Mouse (Mus musculus) B cell, adult 2 months (primary cell): ENCODE results near the gene Gnao1.

Source experiments
- DNase-seq, 2 experiments: peaks; one replicate each; pipeline ENCODE4 v3.0.0; 2022

Gene Gnao1

GRCm38 (mm10) chr8:93952511-93952910 lies 142.7 kb downstream of the Gnao1 start:
- no peak for DNase-seq

GRCm38 (mm10) chr8:93958402-93958801 lies 148.6 kb downstream of the Gnao1 start:
- no peak for DNase-seq

DNA sequence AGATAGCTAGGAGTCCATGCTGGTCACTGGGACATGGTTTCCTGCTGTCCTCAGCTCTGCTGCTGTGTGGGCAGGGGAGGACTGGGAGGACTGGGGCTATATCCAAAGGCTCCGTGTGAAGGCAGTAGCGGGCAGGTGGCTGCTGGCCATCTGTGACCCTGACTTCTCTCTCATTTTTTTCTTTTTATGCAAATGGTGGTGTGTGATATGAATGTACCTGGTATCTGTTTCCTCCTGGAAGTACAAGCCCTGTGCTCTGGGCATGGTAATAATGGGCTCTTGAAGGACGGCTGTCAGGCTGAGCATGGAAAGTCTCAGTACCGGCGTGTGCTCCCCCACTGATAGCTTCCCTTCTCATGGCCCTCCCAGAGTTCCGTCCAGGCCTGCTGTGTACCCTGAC lies 151.1 kb downstream of the Gnao1 start:
- no peak for DNase-seq

GRCm38 (mm10) chr8:93968293-93968692 lies 158.5 kb downstream of the Gnao1 start:
- DNase-seq = no peak

GRCm38 (mm10) chr8:93969626-93970340 lies 160.0 kb downstream of the Gnao1 start:
- no peak for DNase-seq

GRCm38 (mm10) chr8:93971451-93971850 lies 161.7 kb downstream of the Gnao1 start:
- DNase-seq = no peak

DNA sequence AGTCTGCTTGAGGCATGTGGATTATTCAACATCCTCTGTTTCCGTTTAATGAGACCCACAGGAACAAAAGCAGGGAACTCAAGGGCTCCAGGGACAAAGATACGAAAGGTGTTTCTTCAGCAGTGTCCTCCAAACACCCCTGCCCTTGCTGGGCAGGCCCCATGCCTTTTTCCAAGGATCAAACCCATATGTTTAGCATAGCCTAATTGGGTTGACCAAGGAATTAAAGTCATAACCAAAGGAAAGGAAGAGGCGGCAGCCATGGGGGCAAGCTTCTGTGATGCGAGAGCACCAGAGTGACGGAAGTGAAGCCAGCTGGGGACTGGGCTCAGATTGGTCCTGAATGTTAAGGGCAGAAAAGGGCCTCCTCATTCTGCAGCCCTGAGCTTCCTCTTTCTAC lies 162.4 kb downstream of the Gnao1 start:
- no peak for DNase-seq

GRCm38 (mm10) chr8:93972971-93973734 lies 163.4 kb downstream of the Gnao1 start:
- no peak for DNase-seq

DNA sequence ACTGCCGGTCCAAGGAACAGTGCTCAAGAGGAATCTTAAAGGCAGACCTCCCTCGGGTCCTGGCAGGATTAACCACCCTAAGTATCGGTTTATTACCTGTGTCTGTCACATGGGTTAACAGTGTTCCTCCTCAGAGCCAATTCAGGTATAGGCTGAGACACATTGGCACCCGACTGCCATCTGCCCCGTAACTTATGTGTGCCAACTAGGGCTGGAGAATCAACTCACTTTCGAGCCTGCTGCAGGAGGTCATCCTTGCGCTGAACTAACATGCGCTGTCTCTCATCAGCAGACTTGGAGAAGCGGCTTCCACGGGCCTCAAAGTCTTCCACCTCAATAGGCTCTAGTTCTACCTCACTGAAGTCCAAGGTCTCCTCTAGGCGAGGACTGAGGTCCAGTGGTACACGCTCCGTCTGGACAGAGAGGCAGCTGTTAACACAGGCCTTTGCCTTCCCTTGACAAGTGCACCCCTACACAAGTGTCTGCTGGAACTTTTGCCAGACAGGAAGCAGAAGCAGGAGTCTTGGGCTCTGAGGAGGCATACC lies 164.1 kb downstream of the Gnao1 start:
- no peak for DNase-seq

DNA sequence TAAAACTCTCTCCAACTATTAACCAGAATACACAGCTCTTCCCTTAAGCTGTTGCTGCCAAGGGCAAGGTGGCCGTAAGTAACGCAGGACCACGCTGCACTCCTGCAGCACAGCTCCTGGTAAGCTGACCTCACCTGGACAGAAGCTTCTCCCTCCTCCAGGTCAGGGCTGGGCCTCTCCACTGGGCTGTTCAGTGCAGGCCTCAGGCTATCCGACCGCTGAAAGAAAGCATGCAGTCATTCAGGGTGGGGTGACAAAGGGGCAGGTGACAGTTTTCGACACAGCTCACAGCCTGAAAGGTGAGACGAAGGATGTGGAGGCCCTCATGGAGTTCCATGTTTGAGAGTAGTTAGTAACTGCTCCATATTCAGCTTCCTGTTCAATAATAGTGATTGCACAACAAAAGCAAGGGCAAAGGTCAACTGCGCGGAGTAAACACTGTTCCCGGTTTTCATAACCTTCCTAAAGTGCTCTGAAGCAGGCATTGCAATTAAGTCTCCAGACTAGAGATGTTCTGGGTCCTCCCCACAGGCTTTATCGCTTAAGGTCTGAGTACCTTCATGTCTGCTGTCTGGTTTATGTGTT lies 164.9 kb downstream of the Gnao1 start:
- no peak for DNase-seq

GRCm38 (mm10) chr8:93975358-93975757 lies 165.6 kb downstream of the Gnao1 start:
- no peak for DNase-seq

DNA sequence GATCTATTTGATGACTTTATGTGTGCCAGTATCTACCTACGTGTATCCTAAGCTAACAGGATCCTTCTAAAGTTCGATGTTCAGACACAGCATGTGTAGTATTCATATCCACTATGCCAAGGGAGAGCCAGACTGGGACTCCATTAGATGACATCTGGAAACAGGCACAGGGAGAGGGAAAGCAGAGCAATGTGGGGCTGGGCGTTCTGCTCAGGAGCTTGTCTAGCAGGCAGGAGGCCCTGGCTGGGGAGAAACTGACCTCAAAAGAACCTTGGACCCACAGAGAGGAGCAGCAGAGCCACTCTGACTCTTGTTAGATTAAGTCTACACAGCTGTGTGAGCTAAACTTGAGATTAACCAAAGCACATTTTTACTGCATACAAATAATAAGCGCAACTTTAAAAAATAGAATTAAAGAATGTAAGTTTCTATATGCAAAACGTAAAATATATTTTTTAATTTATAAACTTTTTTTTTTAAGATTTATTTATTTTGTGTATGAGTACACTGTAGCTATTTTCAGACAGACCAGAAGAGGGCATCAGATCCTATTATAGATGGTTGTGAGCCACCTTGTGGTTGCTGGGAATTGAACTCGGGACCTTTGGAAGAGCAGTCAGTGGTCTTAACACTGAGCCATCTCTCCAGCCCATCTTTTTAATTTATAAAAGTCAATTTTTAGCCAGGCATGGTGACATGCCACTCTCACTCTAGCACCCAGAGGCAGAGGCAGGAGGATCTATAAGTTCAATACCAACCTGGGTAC lies 166.9 kb downstream of the Gnao1 start:
- DNase-seq = no peak

DNA sequence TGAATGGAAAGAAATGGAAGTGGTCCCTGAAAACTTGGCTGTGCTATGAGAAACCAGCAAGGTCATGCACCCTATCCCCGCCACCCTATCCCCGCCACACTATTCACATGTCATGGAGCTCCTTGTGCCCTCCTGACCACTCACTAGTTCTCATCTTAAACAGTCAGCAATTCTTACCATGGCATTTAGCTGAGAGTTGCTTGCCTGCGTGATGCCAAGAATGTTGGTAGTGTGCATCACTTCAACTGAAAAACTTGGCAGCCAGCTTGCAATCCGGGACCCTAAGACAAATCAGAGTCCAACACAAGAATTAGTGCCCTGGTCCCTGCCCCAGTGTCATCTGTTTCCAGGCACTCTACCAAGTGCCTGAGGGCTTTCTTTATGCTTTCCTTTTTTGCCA lies 170.4 kb downstream of the Gnao1 start:
- DNase-seq = no peak

DNA sequence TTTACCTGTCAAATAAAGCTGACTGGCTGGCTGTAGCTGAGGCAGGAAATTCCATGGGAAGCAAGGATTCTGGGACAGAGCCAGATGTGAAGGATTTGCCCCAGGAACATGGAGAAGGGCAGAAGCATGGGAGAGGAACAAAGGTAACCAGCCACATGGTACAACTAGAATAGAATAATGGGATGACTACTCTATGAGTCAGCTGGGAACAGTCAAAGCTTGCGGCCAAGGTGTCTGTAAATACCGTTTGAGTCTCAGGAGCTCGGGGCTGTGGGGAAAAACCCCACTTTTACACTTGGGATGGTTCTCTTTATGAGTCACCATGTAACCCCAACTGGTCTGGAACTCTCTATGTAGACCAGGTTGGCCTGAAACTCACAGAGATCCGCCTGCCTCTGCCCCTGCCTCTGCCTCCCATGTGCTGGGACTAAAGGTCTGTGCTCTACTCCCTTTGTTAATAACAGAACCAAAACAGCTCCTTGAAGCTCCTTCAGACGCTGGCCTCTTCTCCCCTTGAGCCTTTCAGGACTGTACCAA lies 172.0 kb downstream of the Gnao1 start:
- no peak for DNase-seq

GRCm38 (mm10) chr8:93983827-93984226 lies 174.1 kb downstream of the Gnao1 start:
- no peak for DNase-seq

DNA sequence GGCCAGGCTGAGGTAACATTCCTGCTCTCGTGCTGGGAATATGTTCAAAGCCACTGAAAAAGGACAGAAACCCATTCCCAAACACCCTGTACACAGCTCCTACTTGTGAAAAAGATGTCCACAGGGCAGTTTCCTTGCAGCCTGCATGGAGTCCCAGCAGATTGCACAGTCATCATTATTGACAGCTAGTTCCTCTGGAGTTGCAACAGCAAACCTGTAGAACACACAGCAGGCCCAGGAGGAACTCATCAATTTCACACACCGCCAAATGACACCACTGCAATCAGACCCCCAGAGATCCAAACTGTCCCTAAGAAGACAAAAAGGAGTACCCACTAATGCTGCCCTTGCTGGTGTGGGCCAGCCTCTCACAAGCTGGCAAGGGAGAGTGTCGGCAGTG lies 175.0 kb downstream of the Gnao1 start:
- no peak for DNase-seq

DNA sequence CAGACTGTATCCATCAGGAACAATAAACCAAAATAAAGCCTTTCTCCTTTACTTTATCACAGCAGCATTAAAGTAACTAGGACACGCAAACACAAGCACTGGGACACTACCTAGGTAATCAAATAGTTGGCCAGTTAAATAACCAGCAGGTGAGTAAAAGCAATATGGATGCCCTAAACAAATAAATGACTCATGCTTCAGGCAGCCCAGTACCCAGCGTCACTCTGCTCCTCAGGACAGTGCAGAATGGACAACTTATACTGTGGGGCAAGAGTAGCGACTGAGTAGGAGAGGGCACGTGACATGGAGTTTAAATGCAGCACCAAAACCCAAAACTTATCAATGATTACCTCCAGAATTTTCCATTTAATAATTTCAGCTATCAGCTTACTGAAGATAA lies 180.0 kb downstream of the Gnao1 start:
- DNase-seq = no peak

DNA sequence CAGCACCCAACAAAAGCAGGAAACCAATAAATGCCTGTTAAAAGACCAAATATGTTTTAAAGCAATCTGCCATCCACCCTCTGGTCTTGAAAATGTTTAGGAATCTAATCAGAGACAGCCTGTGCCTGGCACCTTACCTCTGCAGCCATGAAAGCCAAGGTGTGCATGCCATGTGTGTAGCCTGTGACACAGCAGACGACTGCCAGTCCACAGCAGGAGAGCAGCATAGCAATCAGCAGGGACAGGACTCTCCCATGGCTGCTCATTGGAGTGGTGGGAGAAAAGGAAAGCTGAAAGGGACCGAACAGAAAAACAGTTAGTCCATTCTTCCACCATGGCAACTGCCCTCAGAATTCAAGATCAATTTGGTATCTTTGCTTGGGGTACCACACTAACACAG lies 189.2 kb downstream of the Gnao1 start:
- DNase-seq = no peak

DNA sequence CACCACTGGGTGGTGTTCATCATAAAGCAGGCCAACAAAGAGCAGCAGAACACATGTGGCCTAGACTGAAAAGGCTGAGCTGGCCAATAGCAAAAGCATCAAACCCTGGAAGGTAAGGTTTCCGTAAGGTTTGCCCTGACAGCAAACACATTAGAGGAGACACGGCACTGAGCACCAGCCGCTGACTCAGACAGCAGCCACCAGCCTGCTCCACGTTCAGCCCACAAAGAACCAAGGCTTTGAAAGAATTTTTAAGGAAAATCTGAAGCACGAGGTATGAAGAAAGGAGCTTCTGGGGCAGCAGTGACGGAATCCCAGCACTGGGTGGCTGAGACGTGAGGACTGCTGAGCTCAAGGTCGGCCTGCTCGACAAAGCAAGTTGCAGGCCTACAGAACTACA lies 194.4 kb downstream of the Gnao1 start:
- no peak for DNase-seq

DNA sequence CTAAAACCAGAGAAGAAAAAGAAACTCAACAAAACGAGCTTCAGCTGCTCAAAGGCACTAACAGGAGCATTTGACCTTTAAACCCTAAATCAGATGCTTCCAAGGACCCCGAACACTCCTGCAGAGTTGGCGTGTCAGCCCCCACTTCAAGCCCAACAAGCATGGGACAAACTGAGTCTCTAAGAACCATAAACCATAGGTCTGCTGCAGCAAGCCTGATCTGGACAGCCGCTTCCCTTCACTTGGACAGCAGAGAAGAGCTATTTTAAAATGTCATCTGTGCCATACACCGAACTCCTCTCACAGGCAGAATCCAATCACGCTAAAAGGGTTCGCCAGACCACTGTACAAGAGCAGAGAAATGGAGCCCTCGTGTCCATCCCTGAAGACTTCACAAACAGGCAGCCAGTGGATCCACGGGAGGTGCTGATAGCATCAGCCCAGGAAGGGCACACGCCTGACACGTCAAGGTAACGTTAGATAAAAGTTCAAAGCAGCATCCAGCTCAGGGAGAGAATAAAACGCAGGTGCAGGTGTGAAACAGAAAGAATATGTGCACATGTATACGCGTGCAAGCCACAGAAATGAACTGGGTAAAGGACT lies 199.6 kb downstream of the Gnao1 start:
- no peak for DNase-seq

- DNase-seq = peak; percentile 5 to 9
Measured at GRCm38 (mm10) chr8:94010101-94010705, 200.4 kb downstream of the Gnao1 start.
